Mouse (Mus musculus) layer of hippocampus, postnatal 36 days (tissue): Measurements from ENCODE around the gene Arsg. TPM values are rescaled to one million over a fixed set of nuclear protein-coding genes. Genes with fewer than 3 reads are reported as not detected.

Source experiments
- microRNA-seq, 2 experiments: library from miRNA; unstranded; fragments of <30 nt; microRNA quantifications; one replicate each; pipeline ENCODE4 v1.2.0; 2021
- total RNA-seq, 2 experiments: library from RNA; stranded (reverse); gene quantifications; 2 replicates each; pipeline ENCODE4 v1.2.3; 2021

Gene Arsg
- total RNA-seq, 2 experiments from 2014 or later, result 9.6 to 12.2 TPM

Small RNAs within 50 kb of the gene (microRNA-seq; reads per million reads assigned to microRNA genes)
- 0 reads per million in 2 experiments for gene Gm25540

Other genes starting within 250 kb of the Arsg start
- 10 to 100 TPM; 12.8 to 15.0 TPM for gene Rgs9, start 175.2 kb upstream of the Arsg start, total RNA-seq
- 10 to 100 TPM; 53.5 to 54.8 TPM for gene Gna13, start 110.5 kb upstream of the Arsg start, total RNA-seq
- gene 9930022D16Rik, start 59.5 kb upstream of the Arsg start, total RNA-seq, result not detected
- gene Amz2, start 47.4 kb upstream of the Arsg start, total RNA-seq, result 10 to 100 TPM; 60.4 to 60.6 TPM
- gene Slc16a6, start 224 bp downstream of the Arsg start, total RNA-seq, result 1 to 10 TPM; 5.2 to 6.2 TPM
- 10 to 100 TPM; 22.4 to 23.5 TPM for gene Wipi1, start 138.6 kb downstream of the Arsg start, total RNA-seq
- gene Prkar1a, start 176.0 kb downstream of the Arsg start, total RNA-seq, result 100 to 1,000 TPM; 533 to 590 TPM
- gene Fam20a, start 248.9 kb downstream of the Arsg start, total RNA-seq, result 10 to 100 TPM; 13.7 to 14.6 TPM